Mouse (Mus musculus) adrenal gland, postnatal 25 days (tissue): ENCODE data around the gene 5830473C10Rik. TPM values are rescaled to one million over a fixed set of nuclear protein-coding genes. Genes with fewer than 3 reads are reported as not detected.
"Not testable (repeated sequence)": the region's sequence is repeated elsewhere in the genome, so short reads cannot be mapped to it uniquely, and the experiment has no call there.

ENCODE experiments used
- DNase-seq: peaks from one replicate; pipeline ENCODE4 v3.0.0; 2021; ENCODE audit warnings: mixed read lengths
- total RNA-seq: library from RNA; stranded (reverse); gene quantifications from 2 replicates; pipeline ENCODE4 v1.2.3, GENCODE M21; 2021

Gene 5830473C10Rik
- total RNA-seq, 1 experiment from 2014 or later = not detected

GRCm38 (mm10) chr5:90594945-90595344, 34.0 kb downstream of the 5830473C10Rik start:
- no peak for DNase-seq

GRCm38 (mm10) chr5:90596155-90596554, 35.2 kb downstream of the 5830473C10Rik start:
- DNase-seq = no peak

- DNase-seq = peak; percentile 8
Measured at GRCm38 (mm10) chr5:90601469-90601868, 40.6 kb downstream of the 5830473C10Rik start.

GRCm38 (mm10) chr5:90603407-90603923, 42.6 kb downstream of the 5830473C10Rik start:
- no peak for DNase-seq

GRCm38 (mm10) chr5:90608906-90609305, 48.0 kb downstream of the 5830473C10Rik start:
- DNase-seq = no peak

- DNase-seq = no peak
Measured at GRCm38 (mm10) chr5:90611388-90611787, 50.5 kb downstream of the 5830473C10Rik start.

- no peak for DNase-seq
Measured at GRCm38 (mm10) chr5:90611996-90612611, 51.2 kb downstream of the 5830473C10Rik start.

GRCm38 (mm10) chr5:90612751-90613150, 51.8 kb downstream of the 5830473C10Rik start:
- DNase-seq = not testable (repeated sequence)

- DNase-seq = no peak
Measured at GRCm38 (mm10) chr5:90617859-90618258, 57.0 kb downstream of the 5830473C10Rik start.

GRCm38 (mm10) chr5:90621316-90621715, 60.4 kb downstream of the 5830473C10Rik start:
- DNase-seq = no peak

- no peak for DNase-seq
Measured at GRCm38 (mm10) chr5:90621726-90622125, 60.8 kb downstream of the 5830473C10Rik start.

- no peak for DNase-seq
Measured at GRCm38 (mm10) chr5:90623209-90623608, 62.3 kb downstream of the 5830473C10Rik start.

- DNase-seq = no peak
Measured at GRCm38 (mm10) chr5:90624708-90625425, 64.0 kb downstream of the 5830473C10Rik start.

GRCm38 (mm10) chr5:90627423-90627822, 66.5 kb downstream of the 5830473C10Rik start:
- no peak for DNase-seq

GRCm38 (mm10) chr5:90628011-90628410, 67.1 kb downstream of the 5830473C10Rik start:
- DNase-seq = no peak

- no peak for DNase-seq
Measured at GRCm38 (mm10) chr5:90628530-90628929, 67.6 kb downstream of the 5830473C10Rik start.

- DNase-seq = no peak
Measured at GRCm38 (mm10) chr5:90634885-90635284, 74.0 kb downstream of the 5830473C10Rik start.

GRCm38 (mm10) chr5:90640286-90641217, 79.6 kb downstream of the 5830473C10Rik start, which contains the start of gene Rassf6:
Gene Rassf6, minus strand, starts transcription at chr5:90640657.
- DNase-seq = peak; percentile 28

GRCm38 (mm10) chr5:90641218-90641610, 80.3 kb downstream of the 5830473C10Rik start:
- DNase-seq = no peak

- DNase-seq = no peak
Measured at GRCm38 (mm10) chr5:90645579-90645978, 84.7 kb downstream of the 5830473C10Rik start.

GRCm38 (mm10) chr5:90646398-90646797, 85.5 kb downstream of the 5830473C10Rik start:
- no peak for DNase-seq
